Mouse (Mus musculus): ENCODE measurements around the gene Sema4b. TPM values are rescaled to one million over a fixed set of nuclear protein-coding genes. Genes with fewer than 3 reads are reported as not detected.

Sema4b gene
- polyA plus RNA-seq, 1 experiment from 2014 or later: 55.3 TPM

GRCm38 (mm10) chr7:80232489-80233029 lies 45.9 kb downstream of the Sema4b start, which contains the start of the genes Cib1 and Gdpgp1:
TSS of gene Cib1 (minus strand) at chr7:80232813.
TSS of gene Gdpgp1 (plus strand) at chr7:80232865.
- in situ Hi-C loops (cut with MboI; ENCODE audit: low pct_unique_long_range_greater_than_20kb): no loop called here

GRCm38 (mm10) chr7:80233799-80234198 lies 47.2 kb downstream of the Sema4b start:
- TF ChIP-seq CTCF (IDR thresholded peaks at IDR 0.05): no peak
- no peaks in the 10 kb centered on the region for H3K27me3 ChIP-seq
- POLR2A ChIA-PET: no interaction called here
- CTCF ChIA-PET: interaction anchor here (0.7 to 2.1 kb wide), 4 partner anchors 9 to 93 kb away, joined by 3 to 7 read pairs (median 4); partner anchors contain the start of gene Ttll13
- ATAC-seq (no peak), DNase-seq (ENCODE audit: low read depth, low spot score) (no peak)
- in situ Hi-C loops (cut with MboI; ENCODE audit: low pct_unique_long_range_greater_than_20kb): no loop called here

More at GRCm38 (mm10) chr7:80232489-80233029, 45.9 kb downstream of the Sema4b start, which contains the start of the genes Cib1 and Gdpgp1:
- ATAC-seq (peak; percentile 94), DNase-seq (ENCODE audit: low read depth, low spot score) (peak; percentile 79)
- ChIA-PET CTCF (interaction anchor here (1.4 to 2.1 kb wide), 3 partner anchors 13 to 92 kb away, joined by 4 to 7 read pairs (median 4); partner anchors contain the start of gene Ttll13), POLR2A (interaction anchor here (1.7 kb wide), 1 partner anchor 47 kb away, joined by 4 read pairs; no protein-coding TSS in a partner anchor)
- no peaks in the 10 kb centered on the region for H3K27me3 ChIP-seq
- TF ChIP-seq CTCF (IDR thresholded peaks at IDR 0.05): no peak

- no peaks in the 10 kb centered on the region for H3K27me3 ChIP-seq
- TF ChIP-seq CTCF (IDR thresholded peaks at IDR 0.05): no peak
- ATAC-seq: no peak
- CTCF ChIA-PET: no interaction called here
- no peak for DNase-seq (ENCODE audit: low read depth, low spot score)
- in situ Hi-C loops (cut with MboI; ENCODE audit: low pct_unique_long_range_greater_than_20kb): no loop called here
- POLR2A ChIA-PET: no interaction called here
Observed at GRCm38 (mm10) chr7:80238542-80238941, 51.9 kb downstream of the Sema4b start.

- DNase-seq (ENCODE audit: low read depth, low spot score) (no peak), ATAC-seq (no peak)
- TF ChIP-seq CTCF (IDR thresholded peaks at IDR 0.05): no peak
- in situ Hi-C loops (cut with MboI; ENCODE audit: low pct_unique_long_range_greater_than_20kb): no loop called here
- ChIA-PET POLR2A (no interaction called here), CTCF (interaction anchor here (0.9 to 1.0 kb wide), 2 partner anchors 14 to 119 kb away, joined by 3 read pairs; no protein-coding TSS in a partner anchor)
- H3K27me3 ChIP-seq: no peaks in the 10 kb centered on the region
Observed at GRCm38 (mm10) chr7:80241661-80242060, 55.0 kb downstream of the Sema4b start.

- in situ Hi-C loops (cut with MboI; ENCODE audit: low pct_unique_long_range_greater_than_20kb): no loop called here
- no peak for ATAC-seq
- POLR2A ChIA-PET: no interaction called here
- no peak for DNase-seq (ENCODE audit: low read depth, low spot score)
- no peak for TF ChIP-seq CTCF (IDR thresholded peaks at IDR 0.05)
- CTCF ChIA-PET: no interaction called here
- no peaks in the 10 kb centered on the region for H3K27me3 ChIP-seq
Observed at GRCm38 (mm10) chr7:80244851-80245250, 58.2 kb downstream of the Sema4b start.

GRCm38 (mm10) chr7:80246148-80246721 lies 59.6 kb downstream of the Sema4b start, which contains the start of gene Ttll13:
TSS of gene Ttll13 (plus strand) at chr7:80246376.
- TF ChIP-seq CTCF (IDR thresholded peaks at IDR 0.05): peak; percentile 75
- DNase-seq (ENCODE audit: low read depth, low spot score) (peak; percentile 75), ATAC-seq (peak; percentile 95)
- POLR2A ChIA-PET: interaction anchor here (0.6 to 1.7 kb wide), 2 partner anchors 18 to 50 kb away, joined by 3 to 4 read pairs; no protein-coding TSS in a partner anchor
- CTCF ChIA-PET: interaction anchor here (0.9 to 1.8 kb wide), 6 partner anchors 10 to 105 kb away, joined by 3 to 7 read pairs (median 4); partner anchors contain the start of genes Cib1, Gdpgp1 and Ngrn
- in situ Hi-C loops (cut with MboI; ENCODE audit: low pct_unique_long_range_greater_than_20kb): no loop called here
- no peaks in the 10 kb centered on the region for H3K27me3 ChIP-seq

GRCm38 (mm10) chr7:80246859-80247258 lies 60.2 kb downstream of the Sema4b start:
- in situ Hi-C loops (cut with MboI; ENCODE audit: low pct_unique_long_range_greater_than_20kb): no loop called here
- no peak for TF ChIP-seq CTCF (IDR thresholded peaks at IDR 0.05)
- no peak for DNase-seq (ENCODE audit: low read depth, low spot score)
- ChIA-PET POLR2A (interaction anchor here (0.6 to 1.7 kb wide), 2 partner anchors 19 to 51 kb away, joined by 3 to 4 read pairs; no protein-coding TSS in a partner anchor), CTCF (interaction anchor here (0.9 to 1.8 kb wide), 5 partner anchors 9 to 106 kb away, joined by 3 to 7 read pairs (median 5); partner anchors contain the start of genes Cib1, Gdpgp1 and Ngrn)
- ATAC-seq: no peak
- no peaks in the 10 kb centered on the region for H3K27me3 ChIP-seq

- H3K27me3 ChIP-seq: no peaks in the 10 kb centered on the region
- ChIA-PET CTCF (no interaction called here), POLR2A (interaction anchor here (1.6 kb wide), 1 partner anchor 9 kb away, joined by 3 read pairs; the partner anchor contains the start of gene Ngrn)
- no peak for TF ChIP-seq CTCF (IDR thresholded peaks at IDR 0.05)
- ATAC-seq: no peak
- in situ Hi-C loops (cut with MboI; ENCODE audit: low pct_unique_long_range_greater_than_20kb): no loop called here
- no peak for DNase-seq (ENCODE audit: low read depth, low spot score)
Observed at GRCm38 (mm10) chr7:80252437-80252836, 65.8 kb downstream of the Sema4b start.

- H3K27me3 ChIP-seq: no peaks in the 10 kb centered on the region
- POLR2A ChIA-PET: interaction anchor here (1.6 kb wide), 1 partner anchor 8 kb away, joined by 3 read pairs; the partner anchor contains the start of gene Ngrn
- DNase-seq (ENCODE audit: low read depth, low spot score) (no peak), ATAC-seq (no peak)
- CTCF ChIA-PET: no interaction called here
- in situ Hi-C loops (cut with MboI; ENCODE audit: low pct_unique_long_range_greater_than_20kb): no loop called here
- TF ChIP-seq CTCF (IDR thresholded peaks at IDR 0.05): no peak
Observed at GRCm38 (mm10) chr7:80252886-80253285, 66.2 kb downstream of the Sema4b start.

- CTCF ChIA-PET: interaction anchor here (0.6 to 1.8 kb wide), 9 partner anchors 10 to 117 kb away, joined by 3 to 9 read pairs (median 3); partner anchors contain the start of genes Ttll13 and Vps33b
- no peaks in the 10 kb centered on the region for H3K27me3 ChIP-seq
- TF ChIP-seq CTCF (IDR thresholded peaks at IDR 0.05): peak; percentile 72
- POLR2A ChIA-PET: no interaction called here
- ATAC-seq: no peak
- in situ Hi-C loops (cut with MboI; ENCODE audit: low pct_unique_long_range_greater_than_20kb): loop anchor here (5.0 kb wide), 1 partner anchor 114 kb away; no protein-coding TSS in a partner anchor
- no peak for DNase-seq (ENCODE audit: low read depth, low spot score)
Observed at GRCm38 (mm10) chr7:80255981-80256380, 69.3 kb downstream of the Sema4b start.

Data from Patski (cell line).